Mouse (Mus musculus): ENCODE measurements around the gene Ttf2.

GRCm38 (mm10) chr3:100990231-100990630 is 20.8 kb upstream of the Ttf2 start:
- TF ChIP-seq POLR2A (IDR thresholded peaks at IDR 0.05; ENCODE audit: insufficient read length, low read depth): no peak
- TF ChIP-seq SRF (IDR thresholded peaks at IDR 0.05; ENCODE audit: control insufficient read depth, insufficient read length, low read depth): no peak
- no peak for TF ChIP-seq E2F4 (IDR thresholded peaks at IDR 0.05; ENCODE audit: insufficient read depth)
